Mouse (Mus musculus): Measurements from ENCODE around the gene Zfand2b. TPM values are rescaled to one million over a fixed set of nuclear protein-coding genes. Genes with fewer than 3 reads are reported as not detected.

Zfand2b gene
- total and polyA plus RNA-seq, 3 experiments, result 15.7 to 40.7 (median 19.5) TPM

DNA sequence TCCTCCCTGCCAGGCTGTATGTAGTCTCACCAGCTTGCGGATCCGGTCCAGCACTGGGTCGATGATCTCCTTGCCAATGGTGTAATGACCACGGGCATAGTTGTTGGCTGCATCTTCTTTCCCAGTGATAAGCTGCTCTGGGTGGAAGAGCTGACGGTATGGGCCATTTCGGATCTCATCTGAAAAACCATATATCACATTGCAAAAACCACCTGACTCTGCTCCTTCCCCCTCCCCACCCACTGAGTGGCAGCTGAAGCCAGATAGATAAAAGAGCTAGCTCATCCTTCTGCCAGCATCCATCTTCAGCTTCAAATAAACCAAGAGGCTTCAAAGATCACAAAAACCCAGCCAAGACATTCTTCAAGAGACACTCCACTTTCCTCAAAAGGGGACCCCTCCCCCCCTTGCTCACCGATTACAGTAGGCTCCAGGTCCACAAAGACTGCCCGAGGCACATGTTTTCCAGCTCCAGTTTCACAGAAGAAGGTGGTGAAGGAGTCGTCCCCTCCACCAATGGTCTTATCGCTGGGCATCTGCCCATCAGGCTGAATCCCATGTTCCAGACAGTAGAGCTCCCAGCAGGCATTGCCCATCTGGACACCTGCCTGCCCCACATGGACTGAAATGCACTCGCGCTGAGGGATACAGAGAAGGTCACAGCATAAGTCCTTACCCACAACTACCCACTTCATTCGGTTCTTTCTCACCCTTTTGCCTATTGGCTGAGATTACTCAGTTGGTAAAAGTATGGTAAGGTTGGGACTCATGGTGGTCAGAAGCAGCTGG lies 48.5 kb downstream of the Zfand2b start:
- Histone ChIP-seq H3K36me3 (replicated peaks in 1 of 2; ENCODE audit: control insufficient read depth in 1 of 2, insufficient read depth in 1 of 2, low read length in 1 of 2) (peaks cover 45 to 56% of the 10 kb centered on the region in 2 experiments), H3K4me1 (ENCODE audit: control insufficient read depth in 1 of 2, insufficient read depth in 2 of 2) (peaks cover 19 to 68% of the 10 kb centered on the region in 2 experiments), H3K27me3 (replicated peaks) (no peaks in the 10 kb centered on the region), H3K9me3 (replicated peaks; ENCODE audit: low read length) (peaks cover 2% of the 10 kb centered on the region), H3K4me2 (ENCODE audit: insufficient read depth, low read depth, poor library complexity, severe bottlenecking) (peak overlapping the region; percentile 86), H3K9ac (ENCODE audit: insufficient read depth, low read depth) (0 out of 2 replicates have a peak overlapping the region, but pooled peaks have one; percentile 88), H3K4me3 (replicated peaks in 1 of 3; ENCODE audit: low read depth in 2 of 3, low read length in 2 of 3, poor library complexity in 1 of 3) (peak overlapping the region in 2 of 3 experiments; percentile 88 to 94), H3K27ac (ENCODE audit: insufficient read depth, low read depth) (no peak overlapping the region), H3K79me2 (replicated peaks; ENCODE audit: control insufficient read depth, extremely low read depth, insufficient read depth, poor library complexity, severe bottlenecking) (peaks cover 35% of the 10 kb centered on the region)
- DNase-seq (ENCODE audit: extremely low read depth), result no peak
- TF ChIP-seq RAD21 (IDR thresholded peaks at IDR 0.05; ENCODE audit: low read depth, low read length) (no peak), RCOR1 (conservative IDR thresholded peaks at IDR 0.05; ENCODE audit: low read depth, low read length) (no peak), NRF1 (IDR thresholded peaks at IDR 0.05; ENCODE audit: low read depth, low read length) (no peak), ELF1 (IDR thresholded peaks at IDR 0.05; ENCODE audit: low read depth, low read length) (no peak), MYC (IDR thresholded peaks at IDR 0.05; ENCODE audit: low read depth, low read length) (no peak), CHD2 (IDR thresholded peaks at IDR 0.05; ENCODE audit: low read length) (no peak), E2F4 (IDR thresholded peaks at IDR 0.05; ENCODE audit: insufficient replicate concordance, low read depth, low read length) (no peak), ZMIZ1 (IDR thresholded peaks at IDR 0.05; ENCODE audit: low read depth, low read length) (no peak), MAFK (IDR thresholded peaks at IDR 0.05; ENCODE audit: insufficient replicate concordance, low read length) (no peak), USF1 (IDR thresholded peaks at IDR 0.05; ENCODE audit: low read depth, low read length) (no peak), MAZ (IDR thresholded peaks at IDR 0.05; ENCODE audit: low read depth, low read length) (no peak), SIN3A (IDR thresholded peaks at IDR 0.05; ENCODE audit: low read length) (no peak), TCF12 (IDR thresholded peaks at IDR 0.05; ENCODE audit: low read depth, low read length) (no peak), ETS1 (conservative IDR thresholded peaks at IDR 0.05; ENCODE audit: low read depth, low read length) (no peak), POLR2A (IDR thresholded peaks at IDR 0.05; ENCODE audit: low read depth, low read length) (no peak), MXI1 (IDR thresholded peaks at IDR 0.05; ENCODE audit: low read depth, low read length) (no peak), MEF2A (IDR thresholded peaks at IDR 0.05; ENCODE audit: borderline replicate concordance, low read depth, low read length) (no peak), MAX (IDR thresholded peaks at IDR 0.05; ENCODE audit: low read length) (no peak), SMC3 (IDR thresholded peaks at IDR 0.05; ENCODE audit: low read depth, low read length) (no peak)
- dilution Hi-C loops (cut with MboI; ENCODE audit: extremely low pct_ligation_motif_present, extremely low pct_unique_long_range_greater_than_20kb, low sequenced_read_pairs), result no loop called here
- in situ Hi-C loops (cut with MboI; ENCODE audit: low pct_ligation_motif_present, low pct_unique_long_range_greater_than_20kb, low sequenced_read_pairs), result no loop called here

DNA sequence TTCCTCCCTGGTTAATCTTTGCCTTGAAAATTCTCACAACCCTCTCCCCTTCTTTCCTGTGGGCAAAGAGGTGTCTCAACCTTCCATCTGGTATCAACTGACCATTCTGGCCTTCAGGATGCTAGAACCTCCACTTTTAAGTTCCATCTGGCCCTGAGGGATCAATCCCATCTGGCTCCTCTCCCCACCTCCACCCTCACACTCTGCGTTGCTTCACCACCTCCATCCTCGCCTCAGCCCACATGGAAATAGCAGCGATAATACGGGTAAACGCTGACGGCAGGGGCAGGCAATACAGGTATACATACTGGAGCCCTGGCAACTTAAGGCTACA lies 49.4 kb downstream of the Zfand2b start:
- in situ Hi-C loops (cut with MboI; ENCODE audit: low pct_ligation_motif_present, low pct_unique_long_range_greater_than_20kb, low sequenced_read_pairs), result no loop called here
- H3K79me2 ChIP-seq (replicated peaks; ENCODE audit: control insufficient read depth, extremely low read depth, insufficient read depth, poor library complexity, severe bottlenecking), result peaks cover 35% of the 10 kb centered on the region
- H3K27ac ChIP-seq (ENCODE audit: insufficient read depth, low read depth), result peak overlapping the region; percentile 63
- H3K36me3 ChIP-seq (replicated peaks in 1 of 2; ENCODE audit: control insufficient read depth in 1 of 2, insufficient read depth in 1 of 2, low read length in 1 of 2), result peaks cover 36 to 48% of the 10 kb centered on the region in 2 experiments
- peaks cover 22 to 65% of the 10 kb centered on the region in 2 experiments for H3K4me1 ChIP-seq (ENCODE audit: control insufficient read depth in 1 of 2, insufficient read depth in 2 of 2)
- H3K4me2 ChIP-seq (ENCODE audit: insufficient read depth, low read depth, poor library complexity, severe bottlenecking), result peak overlapping the region; percentile 86
- dilution Hi-C loops (cut with MboI; ENCODE audit: extremely low pct_ligation_motif_present, extremely low pct_unique_long_range_greater_than_20kb, low sequenced_read_pairs), result no loop called here
- H3K9ac ChIP-seq (ENCODE audit: insufficient read depth, low read depth), result peak overlapping the region; percentile 88
- no peaks in the 10 kb centered on the region for H3K27me3 ChIP-seq (replicated peaks)
- TF ChIP-seq MXI1 (IDR thresholded peaks at IDR 0.05; ENCODE audit: low read depth, low read length), result no peak
- TF ChIP-seq MAX (IDR thresholded peaks at IDR 0.05; ENCODE audit: low read length), result 0 out of 2 replicates have a peak, but pooled peaks have one; percentile 3
- no peak for DNase-seq (ENCODE audit: extremely low read depth)
- peak overlapping the region; percentile 74 to 94 (median 88) for H3K4me3 ChIP-seq (replicated peaks in 1 of 3; ENCODE audit: low read depth in 2 of 3, low read length in 2 of 3, poor library complexity in 1 of 3)
- H3K9me3 ChIP-seq (replicated peaks; ENCODE audit: low read length), result peaks cover 2% of the 10 kb centered on the region
